Mouse (Mus musculus) left cerebral cortex, postnatal 10 days (tissue): ENCODE measurements around the gene Tmem200b. TPM values are rescaled to one million over a fixed set of nuclear protein-coding genes. Genes with fewer than 3 reads are reported as not detected.

Source experiments
- DNase-seq, 2 experiments: peaks; one replicate each; pipeline ENCODE4 v3.0.0; 2021 to 2022; ENCODE audit warnings: low spot score in 2 of 2, mixed read lengths in 1 of 2; ENCODE audit errors: extremely low spot score in 1 of 2
- intact Hi-C: fragments of 180-260 bp; cut with DNase I; formaldehyde crosslinking; loops from one replicate; pipeline ENCODE4 v1.15.1; 2025
- total RNA-seq, 2 experiments: library from RNA; stranded (reverse); gene quantifications; 2 replicates each; pipeline ENCODE4 v1.2.3; 2021

Gene Tmem200b
- total RNA-seq, 2 experiments from 2014 or later = 3.1 to 3.9 TPM

- intact Hi-C loops = no loop called here
- DNase-seq = peak in 1 of 2 experiments; percentile 68
These were observed 2.7 kb downstream of the Tmem200b start for GRCm38 (mm10) chr4:131924096-131924810.

- intact Hi-C loops = no loop called here
- DNase-seq = no peak
These were observed 7.6 kb downstream of the Tmem200b start for GRCm38 (mm10) chr4:131929146-131929545.

- no peak for DNase-seq
- intact Hi-C loops = no loop called here
These were observed 17.9 kb downstream of the Tmem200b start for GRCm38 (mm10) chr4:131939459-131939858.

GRCm38 (mm10) chr4:131940846-131941245, 19.3 kb downstream of the Tmem200b start:
- no peak for DNase-seq
- intact Hi-C loops = no loop called here

- no peak for DNase-seq
- intact Hi-C loops = no loop called here
These were observed 26.3 kb downstream of the Tmem200b start for GRCm38 (mm10) chr4:131947848-131948247.

- intact Hi-C loops = no loop called here
- no peak for DNase-seq
These were observed 28.3 kb downstream of the Tmem200b start for GRCm38 (mm10) chr4:131949903-131950302.

- intact Hi-C loops = no loop called here
- no peak for DNase-seq
These were observed 29.1 kb downstream of the Tmem200b start for GRCm38 (mm10) chr4:131950657-131951056.

GRCm38 (mm10) chr4:131957161-131957560, 35.6 kb downstream of the Tmem200b start:
- no peak for DNase-seq
- intact Hi-C loops = no loop called here

- intact Hi-C loops = no loop called here
- DNase-seq = peak in 1 of 2 experiments; percentile 31
These were observed 47.3 kb downstream of the Tmem200b start for GRCm38 (mm10) chr4:131968873-131969272.

GRCm38 (mm10) chr4:131970244-131970853, 48.8 kb downstream of the Tmem200b start:
- DNase-seq = no peak
- intact Hi-C loops = loop anchor here (5.0 kb wide), 1 partner anchor 53 kb away; no protein-coding TSS in a partner anchor

Other genes with a start within 250 kb of the Tmem200b start
- 10 to 100 TPM; 81.6 to 89.3 TPM for gene Ptpru, start 83.5 kb upstream of the Tmem200b start, total RNA-seq
- gene Mecr, start 78.3 kb upstream of the Tmem200b start, total RNA-seq = 10 to 100 TPM; 37.2 to 37.9 TPM
- 10 to 100 TPM; 73.4 to 74.0 TPM for gene Srsf4, start 48.2 kb upstream of the Tmem200b start, total RNA-seq
- under 1 TPM in 1 of 2 experiments, not detected in 1; 0.15 TPM for gene Gm10300, start 152.9 kb downstream of the Tmem200b start, total RNA-seq
- gene Epb41, start 153.6 kb downstream of the Tmem200b start, total RNA-seq = 10 to 100 TPM; 28.9 to 31.9 TPM
- gene Oprd1, start 222.7 kb downstream of the Tmem200b start, total RNA-seq = 1 to 10 TPM; 7.7 to 8.0 TPM